Mouse (Mus musculus) liver, adult 2 months (tissue): ENCODE data around the gene Arhgef3.

Experiments used
- CTCF ChIP-seq: fragments of 200-500 bp; IDR thresholded peaks from 2 replicates; pipeline ENCODE4 v1.5.1; 2011; ENCODE audit warnings: low read depth, low read length, control low read depth
- POLR2A ChIP-seq: fragments of 200-500 bp; IDR thresholded peaks from 2 replicates; pipeline ENCODE4 v1.6.1; 2011; ENCODE audit warnings: low read length, control low read depth; ENCODE audit not compliant: insufficient read depth; ENCODE audit errors: extremely low read depth

DNA sequence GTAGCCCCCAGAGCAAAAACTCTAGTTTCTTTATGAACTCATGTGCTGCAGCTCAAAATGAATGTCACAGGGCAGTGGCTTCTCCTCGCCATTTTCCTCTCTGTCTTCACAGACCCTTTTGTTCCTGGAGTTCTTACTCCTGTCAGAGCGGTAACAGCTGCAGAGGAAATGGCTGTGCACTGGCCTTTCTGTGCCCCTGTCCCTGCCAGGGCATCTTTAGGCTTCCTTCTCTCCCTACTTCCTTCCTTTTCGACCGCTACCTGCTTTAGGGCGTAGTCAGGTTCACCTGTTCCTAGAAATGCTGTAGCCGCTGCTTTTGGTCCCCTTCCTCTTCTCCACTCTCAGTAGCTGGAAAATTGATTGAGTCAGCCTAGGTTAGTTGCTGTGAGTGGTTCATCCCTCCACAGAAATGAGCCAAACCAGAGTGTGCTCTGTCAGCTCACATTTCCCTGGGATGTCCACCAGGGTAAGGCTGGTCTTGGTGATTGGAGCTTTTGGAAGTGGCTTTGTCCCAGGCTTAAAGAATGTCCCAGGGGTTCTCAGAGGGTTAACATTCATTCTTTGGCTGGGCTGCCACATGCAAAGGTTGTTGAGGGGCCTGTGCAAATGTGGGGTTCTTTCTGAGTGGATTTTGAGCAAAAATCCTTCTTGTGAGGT, 121.3 kb downstream of the Arhgef3 start:
- TF ChIP-seq POLR2A: no peak
- no peak for TF ChIP-seq CTCF
